Mouse (Mus musculus) lung, embryonic 16.5 days (tissue): ENCODE results near the gene Slc39a9. TPM values are rescaled to one million over a fixed set of nuclear protein-coding genes. Genes with fewer than 3 reads are reported as not detected.

Experiments
- ATAC-seq: fragments of 200-750 bp; cut with Nextera tagmentation; 2 replicates; pipeline ENCODE4 v1.8.0; 2017; ENCODE audit warnings: low read depth, mild to moderate bottlenecking, moderate library complexity
- H3K27ac ChIP-seq: fragments of 300-500 bp; sonication (generic); 2 replicates; pipeline ENCODE4 v1.5.1; 2014; ENCODE audit warnings: mild to moderate bottlenecking, control low read depth, low read length
- H3K27me3 ChIP-seq: fragments of 300-500 bp; sonication (generic); 2 replicates; pipeline ENCODE4 v1.6.1; 2014; ENCODE audit warnings: low read depth, low read length, mixed read lengths; ENCODE audit not compliant: control insufficient read depth, insufficient read depth
- H3K36me3 ChIP-seq: fragments of 300-500 bp; sonication (generic); 2 replicates; pipeline ENCODE4 v1.6.1; 2014; ENCODE audit warnings: low read length; ENCODE audit not compliant: control insufficient read depth, insufficient read depth
- H3K4me1 ChIP-seq: fragments of 300-500 bp; sonication (generic); replicated peaks from 2 replicates; pipeline ENCODE4 v1.6.1; 2014; ENCODE audit warnings: low read length, mixed read lengths; ENCODE audit not compliant: control insufficient read depth, insufficient read depth
- H3K4me2 ChIP-seq: fragments of 300-500 bp; sonication (generic); 2 replicates; pipeline ENCODE4 v1.6.1; 2014; ENCODE audit warnings: low read depth, low read length, control low read depth
- H3K4me3 ChIP-seq: fragments of 300-500 bp; sonication (generic); 2 replicates; pipeline ENCODE4 v1.5.1; 2014; ENCODE audit warnings: mild to moderate bottlenecking, low read length, control low read depth
- H3K9ac ChIP-seq: fragments of 300-500 bp; sonication (generic); 2 replicates; pipeline ENCODE4 v1.6.1; 2014; ENCODE audit warnings: low read length, control low read depth
- H3K9me3 ChIP-seq: fragments of 300-500 bp; sonication (generic); 2 replicates; pipeline ENCODE4 v1.6.1; 2016; ENCODE audit warnings: low read length; ENCODE audit not compliant: control insufficient read depth
- WGBS: fragments of 180-500 bp; shearing (Covaris S2); extraction: QIAGEN DNeasy Blood & Tissue Kit; methylation state at CpG from one replicate; pipeline ENCODE4 v1.1.7; 2014; 5-methylcytosine and 5-hydroxymethylcytosine counted together
- polyA plus RNA-seq: library from polyadenylated mRNA; unstranded; fragments of >200 nt; fragmentation: Nextera tagmentation; extraction: Ambion mirVana; gene quantifications from 2 replicates; pipeline ENCODE4 v1.2.1, GENCODE M21; 2015

The Slc39a9 gene
- polyA plus RNA-seq, 1 experiment from 2014 or later, result 30.4 TPM

DNA sequence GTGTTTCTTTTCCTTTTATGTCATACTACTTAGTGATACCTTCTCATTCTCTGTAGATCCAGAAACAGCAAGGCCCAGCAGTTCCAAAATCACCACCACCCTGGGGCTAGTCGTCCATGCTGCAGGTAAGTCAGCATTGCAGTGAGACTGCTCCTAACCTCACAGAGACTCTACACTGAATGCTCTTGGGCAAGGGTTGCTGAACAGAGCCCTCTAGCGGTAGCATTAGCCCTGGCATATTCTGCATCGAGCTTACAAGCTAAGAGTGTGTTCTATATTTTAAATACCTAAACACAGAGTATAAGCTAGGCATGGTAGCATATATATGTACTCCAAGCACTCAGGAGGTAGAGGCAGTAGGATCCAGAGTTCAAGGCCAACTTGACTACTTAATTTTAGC lies 29.5 kb downstream of the Slc39a9 start:
- ATAC-seq, result peak; percentile 41; the same call in 1 of the 2 replicates
- peaks cover 12% of the 10 kb centered on the region for H3K36me3 ChIP-seq
- 14% methylated on average over 3 of the region's 3 CpGs for WGBS

DNA sequence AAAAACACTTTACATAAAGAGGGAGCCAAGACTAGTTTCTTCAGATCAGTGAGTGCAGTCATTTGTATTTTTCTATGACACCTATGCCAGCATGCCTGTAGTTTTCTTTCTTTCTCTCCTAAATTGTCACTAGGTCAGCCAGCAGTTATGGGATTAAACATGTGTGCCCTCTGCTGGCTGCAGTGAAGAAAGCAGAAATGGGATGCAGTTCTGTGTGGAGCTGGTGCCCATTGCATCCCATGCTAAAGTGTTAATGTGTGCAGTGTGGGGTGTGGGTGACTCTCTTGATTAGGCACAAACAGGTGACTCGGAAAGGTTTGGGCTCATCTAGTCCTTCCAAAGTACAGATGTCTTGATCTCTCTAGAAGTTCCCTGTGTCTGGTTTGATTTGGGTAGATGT lies 37.7 kb downstream of the Slc39a9 start:
- Histone ChIP-seq H3K4me2 (no peak overlapping the region), H3K4me3 (no peak overlapping the region), H3K36me3 (peaks cover 7% of the 10 kb centered on the region), H3K4me1 (no peaks in the 10 kb centered on the region), H3K27me3 (no peaks in the 10 kb centered on the region), H3K27ac (no peak overlapping the region), H3K9ac (no peak overlapping the region), H3K9me3 (no peaks in the 10 kb centered on the region)
- 84% methylated on average over 1 of the region's 1 CpGs for WGBS
- no peak for ATAC-seq

More for the DNA sequence above, 29.5 kb downstream of the Slc39a9 start:
- no peaks in the 10 kb centered on the region for H3K9me3 ChIP-seq
- H3K4me3 ChIP-seq, result no peak overlapping the region
- no peak overlapping the region for H3K4me2 ChIP-seq
- no peaks in the 10 kb centered on the region for H3K4me1 ChIP-seq
- no peak overlapping the region for H3K27ac ChIP-seq
- no peak overlapping the region for H3K9ac ChIP-seq
- no peaks in the 10 kb centered on the region for H3K27me3 ChIP-seq

DNA sequence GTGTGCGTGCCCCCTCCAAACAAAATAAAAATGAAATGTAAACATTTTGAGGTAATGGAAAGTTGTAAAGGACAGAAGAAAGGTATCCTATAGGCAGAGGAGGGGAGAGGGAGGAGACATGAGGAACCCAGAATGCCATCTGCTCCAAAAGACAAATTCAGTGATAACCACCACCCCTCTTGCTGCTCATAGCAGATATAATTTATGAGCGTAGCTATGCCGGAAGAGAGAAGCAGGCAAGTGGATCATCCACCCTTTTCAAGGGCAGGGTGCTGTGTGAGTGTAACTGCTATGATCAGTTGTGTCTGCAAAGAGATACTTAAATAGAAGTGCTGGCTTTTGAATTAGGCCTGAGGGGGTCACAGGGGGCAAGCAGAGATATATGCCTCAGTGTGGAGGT lies 39.9 kb downstream of the Slc39a9 start:
- Histone ChIP-seq H3K9ac (no peak overlapping the region), H3K27me3 (no peaks in the 10 kb centered on the region)
- 73% methylated on average over 3 of the region's 3 CpGs for WGBS

DNA sequence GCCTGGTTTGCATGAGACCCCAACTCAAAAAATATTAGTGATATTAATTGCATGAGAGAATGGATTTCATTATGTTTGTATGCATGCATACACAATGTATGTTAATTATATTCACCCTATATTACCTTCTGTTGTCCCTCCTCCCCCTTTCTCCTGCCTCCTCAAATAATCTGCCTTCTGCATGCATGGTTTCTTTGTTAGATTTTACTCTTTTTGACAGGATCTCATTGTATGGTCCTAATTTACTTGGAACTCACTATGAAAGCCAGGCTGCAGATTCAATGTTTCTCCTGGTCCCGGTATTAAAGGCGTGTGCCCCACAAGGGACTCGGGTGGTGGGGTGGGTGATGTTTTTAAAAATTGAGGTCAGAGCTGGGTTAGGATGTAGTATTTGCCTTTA lies 40.6 kb downstream of the Slc39a9 start:
- Histone ChIP-seq H3K27me3 (no peaks in the 10 kb centered on the region), H3K27ac (no peak overlapping the region), H3K4me2 (no peak overlapping the region), H3K4me1 (peaks cover 8% of the 10 kb centered on the region), H3K36me3 (peaks cover 3% of the 10 kb centered on the region; the same call in 1 of the 2 replicates), H3K9me3 (no peaks in the 10 kb centered on the region), H3K9ac (no peak overlapping the region), H3K4me3 (no peak overlapping the region)
- WGBS, result 85% methylated on average over 3 of the region's 3 CpGs
- no peak for ATAC-seq

More for the DNA sequence above, 39.9 kb downstream of the Slc39a9 start:
- Histone ChIP-seq H3K9me3 (no peaks in the 10 kb centered on the region), H3K4me1 (peaks cover 8% of the 10 kb centered on the region), H3K4me3 (no peak overlapping the region), H3K36me3 (peaks cover 4% of the 10 kb centered on the region; the same call in 1 of the 2 replicates), H3K27ac (no peak overlapping the region), H3K4me2 (no peak overlapping the region)
- ATAC-seq, result no peak

DNA sequence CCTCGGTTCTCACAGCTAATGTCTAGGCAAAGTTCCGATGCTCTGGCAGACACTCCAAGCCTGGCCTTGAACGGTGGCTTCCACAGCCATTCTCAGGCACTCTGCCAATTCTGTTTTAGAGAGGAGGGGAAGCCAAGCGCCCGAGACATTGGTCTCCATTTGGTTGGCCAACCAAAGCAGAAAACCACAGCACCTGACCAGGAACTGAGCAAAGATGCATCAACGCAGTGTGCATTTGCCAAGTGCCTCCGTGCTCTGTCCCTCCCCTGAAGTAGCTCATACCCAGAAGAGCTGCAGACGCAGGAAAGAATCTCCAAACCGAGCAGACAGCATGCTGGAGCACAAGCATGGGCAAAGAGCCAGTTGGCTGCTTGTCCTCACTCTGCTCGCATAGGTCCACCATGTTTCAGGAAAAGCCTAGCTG lies 44.1 kb downstream of the Slc39a9 start:
- peaks cover 21% of the 10 kb centered on the region for H3K4me1 ChIP-seq
- no peaks in the 10 kb centered on the region for H3K9me3 ChIP-seq
- ATAC-seq, result peak; percentile 66; the same call in 1 of the 2 replicates
- H3K4me3 ChIP-seq, result peak overlapping the region; percentile 7; the same call in 1 of the 2 replicates
- H3K27ac ChIP-seq, result peak overlapping the region; percentile 58; the same call in 1 of the 2 replicates
- H3K27me3 ChIP-seq, result peaks cover 16% of the 10 kb centered on the region
- no peaks in the 10 kb centered on the region for H3K36me3 ChIP-seq
- no peak overlapping the region for H3K9ac ChIP-seq
- peak overlapping the region; percentile 41 for H3K4me2 ChIP-seq
- 31% methylated on average over 10 of the region's 10 CpGs for WGBS

DNA sequence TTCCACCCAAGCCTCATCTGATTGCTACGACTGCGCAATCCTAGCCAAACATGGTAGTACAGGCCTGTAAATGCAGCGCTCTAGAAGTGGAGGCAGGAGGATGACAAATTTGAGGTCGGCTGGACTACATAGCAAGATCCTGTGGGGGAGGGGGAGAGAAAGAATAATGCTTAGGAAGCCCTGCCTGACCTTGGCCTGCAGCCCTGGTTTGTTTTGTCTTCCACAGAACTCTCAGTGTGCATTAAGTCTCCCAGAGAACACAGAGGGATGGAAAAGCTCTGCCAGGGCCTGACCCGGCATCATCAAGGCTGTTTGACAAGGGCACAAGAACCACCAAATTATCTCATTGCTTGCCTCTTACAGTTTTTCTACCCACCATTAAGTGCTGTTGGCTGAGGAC lies 46.0 kb downstream of the Slc39a9 start:
- Histone ChIP-seq H3K9ac (no peak overlapping the region), H3K27ac (no peak overlapping the region), H3K4me1 (peaks cover 31% of the 10 kb centered on the region), H3K36me3 (no peaks in the 10 kb centered on the region), H3K9me3 (no peaks in the 10 kb centered on the region), H3K27me3 (peaks cover 21% of the 10 kb centered on the region), H3K4me3 (no peak overlapping the region), H3K4me2 (no peak overlapping the region)
- WGBS, result 49% methylated on average over 5 of the region's 5 CpGs
- no peak for ATAC-seq

DNA sequence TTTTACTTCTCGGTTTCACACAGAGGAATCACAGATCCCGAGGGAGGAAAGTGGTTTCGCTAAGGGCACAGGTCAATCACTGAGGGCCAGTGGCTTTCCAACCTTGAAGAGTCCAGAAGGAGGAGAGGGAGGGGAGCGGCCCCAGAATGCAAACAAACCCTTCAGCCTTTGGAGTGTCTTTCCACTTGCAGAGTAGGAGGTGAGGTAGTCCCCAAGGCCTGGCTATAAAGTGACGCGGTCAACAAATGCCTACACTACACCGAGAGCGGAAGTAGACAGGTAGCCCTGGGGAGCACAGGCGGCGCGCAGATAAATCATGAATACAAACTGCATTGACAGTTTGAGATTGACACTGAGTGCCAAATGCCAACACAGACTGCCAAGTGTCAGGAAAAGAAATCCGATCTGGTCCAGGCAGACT lies 48.0 kb downstream of the Slc39a9 start:
- Histone ChIP-seq H3K27me3 (peaks cover 22% of the 10 kb centered on the region), H3K9ac (no peak overlapping the region; the same call in 1 of the 2 replicates), H3K9me3 (no peaks in the 10 kb centered on the region), H3K4me2 (peak overlapping the region; percentile 70), H3K36me3 (no peaks in the 10 kb centered on the region), H3K4me1 (peaks cover 31% of the 10 kb centered on the region), H3K27ac (peak overlapping the region; percentile 62), H3K4me3 (peak overlapping the region; percentile 47)
- 9% methylated on average over 12 of the region's 12 CpGs for WGBS
- ATAC-seq, result peak; percentile 42

DNA sequence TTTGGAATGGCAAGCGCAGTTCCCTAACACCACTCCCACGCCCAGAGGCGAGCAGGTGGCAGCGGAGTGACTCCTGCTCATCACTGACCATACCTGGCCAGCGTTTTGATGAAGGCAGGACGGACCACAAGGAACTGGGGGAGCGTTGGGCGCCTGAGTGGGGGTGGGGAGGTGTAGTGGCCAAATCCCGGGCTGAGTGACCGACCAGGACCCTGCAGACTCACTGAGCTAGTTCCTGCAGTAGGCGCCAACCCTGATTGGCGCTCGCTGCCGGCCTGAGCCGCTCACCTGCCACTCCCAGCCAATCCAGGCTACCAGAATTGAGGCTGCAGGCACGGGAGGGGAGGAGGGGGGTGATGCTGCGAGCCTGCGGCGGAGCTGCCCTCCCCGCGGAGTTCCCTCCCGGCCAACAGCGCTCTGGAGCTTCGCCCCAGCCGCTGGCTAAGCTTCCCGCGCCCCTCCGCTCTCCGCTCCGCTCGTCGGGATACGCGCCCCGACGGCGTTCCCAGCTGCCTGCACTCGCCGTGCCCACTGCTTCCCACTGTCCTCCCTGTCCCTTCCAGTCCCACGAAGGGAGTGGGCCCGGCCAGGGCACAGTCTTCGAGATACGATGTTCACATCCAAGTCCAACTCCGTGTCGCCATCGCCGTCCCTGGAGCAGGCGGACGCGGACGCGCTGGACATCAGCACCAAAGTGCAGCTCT lies 48.7 kb downstream of the Slc39a9 start, which contains the start of gene Plekhd1:
Plekhd1 (plus strand) TSS at position 323 of the 704 bp plus-strand sequence.
- WGBS, result under 1% methylated on average over 47 of the region's 52 CpGs

DNA sequence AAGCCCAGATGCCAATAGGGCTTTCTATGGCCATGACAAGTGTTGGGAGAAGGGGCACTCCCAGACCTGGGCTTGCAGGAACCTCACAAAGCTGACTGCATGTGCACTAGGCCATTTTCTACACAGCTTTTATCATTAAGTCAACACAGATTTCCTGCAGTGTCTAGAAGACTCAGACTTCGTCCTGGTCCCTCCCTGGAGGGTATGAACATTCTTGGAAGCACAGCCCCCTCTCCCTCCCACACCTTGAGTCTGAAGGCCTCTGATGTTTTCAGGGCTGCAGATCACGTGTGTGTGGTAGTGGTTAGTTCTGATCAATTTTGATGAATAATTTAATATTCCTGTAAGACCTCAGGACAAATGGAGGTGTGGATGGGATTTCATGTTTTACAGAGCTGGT lies 50.0 kb downstream of the Slc39a9 start:
- H3K4me3 ChIP-seq, result no peak overlapping the region
- 0 out of 2 replicates have a peak, but pooled peaks have one; percentile 6 for ATAC-seq
- peaks cover 22% of the 10 kb centered on the region for H3K27me3 ChIP-seq

More for the DNA sequence above, 48.7 kb downstream of the Slc39a9 start, which contains the start of gene Plekhd1:
- Histone ChIP-seq H3K4me3 (peak within 1 kb of the TSS; percentile 47), H3K27me3 (peaks cover 22% of the 10 kb centered on the region), H3K36me3 (no peaks in the 10 kb centered on the region), H3K4me2 (peak within 1 kb of the TSS; percentile 70), H3K9ac (peak within 1 kb of the TSS; percentile 60), H3K9me3 (no peaks in the 10 kb centered on the region), H3K27ac (peak within 1 kb of the TSS; percentile 62), H3K4me1 (peaks cover 28% of the 10 kb centered on the region)
- ATAC-seq, result peak; percentile 81

More for the DNA sequence above, 50.0 kb downstream of the Slc39a9 start:
- 38% methylated on average over 2 of the region's 2 CpGs for WGBS
- Histone ChIP-seq H3K9me3 (no peaks in the 10 kb centered on the region), H3K27ac (no peak overlapping the region), H3K4me1 (peaks cover 23% of the 10 kb centered on the region), H3K4me2 (peak overlapping the region; percentile 70), H3K9ac (no peak overlapping the region), H3K36me3 (no peaks in the 10 kb centered on the region)
